Mouse (Mus musculus): ENCODE measurements around the gene Olfr305. TPM values are rescaled to one million over a fixed set of nuclear protein-coding genes. Genes with fewer than 3 reads are reported as not detected.
"Not testable (repeated sequence)": the region's sequence is repeated elsewhere in the genome, so short reads cannot be mapped to it uniquely, and the experiment has no call there.

Olfr305 gene
- not detected for total RNA-seq (2021)

- intact Hi-C loops (cut with DNase I) = no loop called here
- no peak for DNase-seq
These were observed at the start of gene Olfr305 for GRCm38 (mm10) chr7:86366828-86367227. TSS of gene Olfr305 (minus strand) at chr7:86366928.

GRCm38 (mm10) chr7:86403546-86403945 lies 36.8 kb upstream of the Olfr305 start, which contains the start of gene Olfr301:
TSS of gene Olfr301 (plus strand) at chr7:86403846.
- intact Hi-C loops (cut with DNase I) = no loop called here
- DNase-seq = no peak

DNA sequence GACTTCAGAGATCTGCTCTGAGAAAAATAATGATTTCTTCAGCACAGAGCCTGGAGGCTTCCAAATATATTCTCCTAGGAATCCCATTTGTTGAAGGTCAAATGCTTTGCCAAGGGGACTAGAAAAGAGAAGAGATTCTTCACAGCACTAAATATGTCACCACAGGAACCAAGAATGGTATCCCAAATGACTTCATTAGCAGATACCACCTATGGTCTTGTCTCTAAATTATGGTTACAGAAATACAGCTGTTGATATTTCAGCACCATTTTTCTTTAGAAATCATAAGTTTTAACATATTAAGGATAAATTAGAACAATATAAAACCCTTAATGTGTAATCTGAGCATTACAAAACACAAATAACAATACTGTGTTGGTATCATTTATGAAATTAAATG lies 31.0 kb upstream of the Olfr305 start, which contains the start of gene Olfr303:
Olfr303 (minus strand) TSS at position 101 of the 400 bp plus-strand sequence.
- intact Hi-C loops (cut with DNase I) = no loop called here
- no peak for DNase-seq

DNA sequence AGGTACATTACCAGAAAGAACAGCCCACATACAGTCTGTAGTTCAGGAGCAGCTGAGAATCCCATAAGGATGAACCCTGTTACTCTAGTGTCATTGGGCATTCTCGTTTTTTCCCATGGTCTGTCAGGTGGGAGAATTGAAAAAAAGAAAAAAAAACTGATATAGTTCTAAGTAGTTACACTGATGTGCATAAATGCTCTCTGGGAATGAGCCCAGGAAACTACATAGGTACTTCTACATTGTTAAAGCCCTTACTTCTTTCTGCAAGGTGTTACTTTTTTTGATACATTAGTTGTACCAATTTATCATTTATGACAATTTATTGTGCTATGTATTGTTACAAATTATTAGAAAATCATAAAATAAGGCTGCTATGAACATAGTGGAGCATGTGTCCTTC lies 19.8 kb upstream of the Olfr305 start, which contains the start of gene Olfr304:
Olfr304 (minus strand) TSS at position 101 of the 400 bp plus-strand sequence.
- intact Hi-C loops (cut with DNase I) = no loop called here
- DNase-seq = no peak

GRCm38 (mm10) chr7:86385769-86386168 lies 19.0 kb upstream of the Olfr305 start:
- no peak for DNase-seq
- intact Hi-C loops (cut with DNase I) = no loop called here

GRCm38 (mm10) chr7:86346296-86346695 lies 20.4 kb downstream of the Olfr305 start:
- DNase-seq; intact Hi-C loops (cut with DNase I): not testable (repeated sequence)

- DNase-seq = no peak
- intact Hi-C loops (cut with DNase I) = no loop called here
These were observed 22.5 kb downstream of the Olfr305 start for GRCm38 (mm10) chr7:86344253-86344652.

GRCm38 (mm10) chr7:86342881-86343565 lies 23.7 kb downstream of the Olfr305 start:
- DNase-seq = no peak
- intact Hi-C loops (cut with DNase I) = no loop called here

DNA sequence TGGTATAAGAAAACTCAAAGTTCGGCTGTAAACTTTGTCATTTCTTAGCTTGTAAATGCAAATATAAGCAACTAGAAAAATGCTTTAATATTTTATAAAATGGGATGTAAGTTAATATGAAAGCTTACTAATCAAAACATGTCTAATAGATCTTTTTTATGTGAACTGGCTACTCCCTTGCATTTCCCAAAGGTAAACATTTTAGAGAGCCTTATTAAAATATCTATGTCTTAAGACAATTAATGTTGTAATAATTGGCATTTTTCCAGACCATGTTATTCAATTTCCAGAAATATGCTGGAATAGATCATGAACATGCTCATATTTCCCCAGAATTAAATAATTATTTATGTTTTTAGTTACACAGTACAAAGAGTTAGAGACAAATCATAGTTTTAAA lies 29.2 kb downstream of the Olfr305 start, which contains the start of gene Olfr307:
Olfr307 (minus strand) TSS at position 101 of the 400 bp plus-strand sequence.
- no peak for DNase-seq
- intact Hi-C loops (cut with DNase I) = no loop called here

DNA sequence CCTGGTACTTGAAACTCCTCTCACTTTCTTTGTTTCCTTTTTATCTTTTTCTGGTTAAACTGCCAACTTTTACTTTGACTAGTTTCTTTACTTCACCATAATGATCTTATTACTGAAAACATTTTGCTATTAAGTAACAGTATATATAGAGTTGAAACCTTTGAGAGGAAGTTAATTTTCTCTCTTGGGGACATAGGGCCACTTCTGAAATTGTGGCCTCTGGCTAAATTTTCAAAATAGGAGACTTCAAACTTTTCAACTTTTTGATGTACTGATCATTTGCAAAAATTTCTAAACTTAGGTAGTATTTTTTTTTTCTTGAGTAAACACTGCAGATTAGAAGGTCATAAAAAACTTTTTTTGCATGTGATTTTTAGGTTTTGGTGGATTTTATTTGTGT lies 41.2 kb downstream of the Olfr305 start, which contains the start of gene Olfr308:
Olfr308 (minus strand) TSS at position 101 of the 400 bp plus-strand sequence.
- no peak for DNase-seq
- intact Hi-C loops (cut with DNase I) = no loop called here

GRCm38 (mm10) chr7:86321323-86321722 lies 45.4 kb downstream of the Olfr305 start:
- DNase-seq = no peak
- intact Hi-C loops (cut with DNase I) = no loop called here

GRCm38 (mm10) chr7:86313608-86314007 lies 53.1 kb downstream of the Olfr305 start, which contains the start of gene Olfr309:
TSS of gene Olfr309 (minus strand) at chr7:86313708.
- DNase-seq = no peak
- intact Hi-C loops (cut with DNase I) = no loop called here

Other genes with a start within 250 kb of the Olfr305 start
- not detected for gene Vmn2r75, start 195.2 kb downstream of the Olfr305 start, total RNA-seq (2021)
- not detected for gene Vmn2r76, start 120.6 kb downstream of the Olfr305 start, total RNA-seq (2021)
- gene Olfr310, start 89.8 kb downstream of the Olfr305 start, total RNA-seq (2021) = not detected
- not detected for gene Olfr309, start 53.2 kb downstream of the Olfr305 start, total RNA-seq (2021)
- gene Olfr308, start 41.3 kb downstream of the Olfr305 start, total RNA-seq (2021) = not detected
- gene Olfr307, start 29.3 kb downstream of the Olfr305 start, total RNA-seq (2021) = not detected
- gene Olfr304, start 19.7 kb upstream of the Olfr305 start, total RNA-seq (2021) = not detected
- not detected for gene Olfr303, start 30.9 kb upstream of the Olfr305 start, total RNA-seq (2021)
- not detected for gene Olfr301, start 36.9 kb upstream of the Olfr305 start, total RNA-seq (2021)
- not detected for gene Olfr299, start 93.0 kb upstream of the Olfr305 start, total RNA-seq (2021)
- gene Olfr298, start 125.6 kb upstream of the Olfr305 start, total RNA-seq (2021) = not detected
- gene Olfr297, start 153.0 kb upstream of the Olfr305 start, total RNA-seq (2021) = not detected
- not detected for gene Olfr295, start 216.9 kb upstream of the Olfr305 start, total RNA-seq (2021)
- gene Olfr294, start 249.7 kb upstream of the Olfr305 start, total RNA-seq (2021) = not detected

All from heart, postnatal 36 days (tissue).